Mouse (Mus musculus) lung, adult 2 months (tissue): ENCODE measurements around the gene Tulp1. TPM values are rescaled to one million over a fixed set of nuclear protein-coding genes. Genes with fewer than 3 reads are reported as not detected.

Experiments used
- DNase-seq: peaks from one replicate; pipeline ENCODE4 v3.0.0; 2022
- H3K4me1 ChIP-seq: fragments of 200-500 bp; 2 replicates; pipeline ENCODE4 v1.6.1; 2011; ENCODE audit warnings: low read length; ENCODE audit not compliant: control insufficient read depth, insufficient read depth
- H3K4me3 ChIP-seq: fragments of 200-500 bp; replicated peaks from 2 replicates; pipeline ENCODE3; 2011; ENCODE audit warnings: low read depth, mild to moderate bottlenecking, control low read depth, low read length; ENCODE audit errors: extremely low read depth
- CTCF ChIP-seq: fragments of 200-500 bp; IDR thresholded peaks from 2 replicates; pipeline ENCODE4 v1.5.1; 2011; ENCODE audit warnings: mild to moderate bottlenecking, low read length, control low read depth; ENCODE audit not compliant: insufficient read depth
- POLR2A ChIP-seq: fragments of 200-500 bp; IDR thresholded peaks from 2 replicates; pipeline ENCODE4 v1.6.1; 2011; ENCODE audit warnings: low read depth, mild to moderate bottlenecking, control low read depth, low read length, borderline replicate concordance; ENCODE audit errors: extremely low read depth
- WGBS: fragments of 180-500 bp; shearing (Covaris S2); methylation state at CpG from one replicate; pipeline ENCODE4 v1.1.7; 2018; 5-methylcytosine and 5-hydroxymethylcytosine counted together
- polyA plus RNA-seq: library from polyadenylated mRNA; depleted of rRNA; stranded (reverse); fragments of >200 nt; gene quantifications from 2 replicates; pipeline ENCODE4 v1.2.3, GENCODE M21; 2012

Gene Tulp1
- polyA plus RNA-seq, 1 experiment: 7.0 TPM

- 15% methylated on average over 25 of the region's 25 CpGs for WGBS
- no peak for DNase-seq
- H3K4me1 ChIP-seq: no peaks in the 10 kb centered on the region
Observed at GRCm38 (mm10) chr17:28391568-28392432, 26.8 kb upstream of the Tulp1 start.

GRCm38 (mm10) chr17:28388534-28388933 lies 23.5 kb upstream of the Tulp1 start:
- WGBS: 80% methylated on average over 3 of the region's 3 CpGs
- DNase-seq: no peak
- Histone ChIP-seq H3K4me3 (no peak overlapping the region), H3K4me1 (no peaks in the 10 kb centered on the region)
- TF ChIP-seq POLR2A: no peak
- no peak for TF ChIP-seq CTCF

More at GRCm38 (mm10) chr17:28391568-28392432, 26.8 kb upstream of the Tulp1 start:
- TF ChIP-seq CTCF (no peak), POLR2A (no peak)
- H3K4me3 ChIP-seq: no peak overlapping the region

- Histone ChIP-seq H3K4me3 (no peak overlapping the region), H3K4me1 (no peaks in the 10 kb centered on the region)
- DNase-seq: peak; percentile 80
- 11% methylated on average over 23 of the region's 23 CpGs for WGBS
- TF ChIP-seq POLR2A: no peak
- TF ChIP-seq CTCF: peak; percentile 93
Observed at GRCm38 (mm10) chr17:28386150-28386905, 21.3 kb upstream of the Tulp1 start.

- Histone ChIP-seq H3K4me1 (no peaks in the 10 kb centered on the region), H3K4me3 (no peak overlapping the region)
- 72% methylated on average over 4 of the region's 4 CpGs for WGBS
- no peak for DNase-seq
- TF ChIP-seq POLR2A (no peak), CTCF (peak; percentile 17; the same call in 1 of the 2 replicates)
Observed at GRCm38 (mm10) chr17:28384298-28384697, 19.3 kb upstream of the Tulp1 start.

GRCm38 (mm10) chr17:28380255-28380654 lies 15.2 kb upstream of the Tulp1 start:
- DNase-seq: no peak

GRCm38 (mm10) chr17:28375592-28376061 lies 10.6 kb upstream of the Tulp1 start:
- H3K4me3 ChIP-seq: no peak overlapping the region
- no peak for DNase-seq
- 10% methylated on average over 17 of the region's 17 CpGs for WGBS

More at GRCm38 (mm10) chr17:28380255-28380654, 15.2 kb upstream of the Tulp1 start:
- Histone ChIP-seq H3K4me3 (no peak overlapping the region), H3K4me1 (no peaks in the 10 kb centered on the region)
- TF ChIP-seq POLR2A: no peak
- TF ChIP-seq CTCF: no peak
- 13% methylated on average over 6 of the region's 6 CpGs for WGBS

GRCm38 (mm10) chr17:28374494-28374893 lies 9.5 kb upstream of the Tulp1 start:
- 19% methylated on average over 16 of the region's 16 CpGs for WGBS
- H3K4me1 ChIP-seq: no peaks in the 10 kb centered on the region
- no peak overlapping the region for H3K4me3 ChIP-seq
- TF ChIP-seq POLR2A (no peak), CTCF (no peak)
- DNase-seq: no peak

More at GRCm38 (mm10) chr17:28375592-28376061, 10.6 kb upstream of the Tulp1 start:
- TF ChIP-seq POLR2A (no peak), CTCF (no peak)
- H3K4me1 ChIP-seq: no peaks in the 10 kb centered on the region

GRCm38 (mm10) chr17:28373821-28374220 lies 8.8 kb upstream of the Tulp1 start:
- WGBS: 19% methylated on average over 10 of the region's 10 CpGs
- no peak for DNase-seq
- H3K4me3 ChIP-seq: no peak overlapping the region

GRCm38 (mm10) chr17:28371941-28372340 lies 6.9 kb upstream of the Tulp1 start:
- no peak for DNase-seq
- 86% methylated on average over 1 of the region's 1 CpGs for WGBS
- H3K4me3 ChIP-seq: no peak overlapping the region
- 0 out of 2 replicates have a peak, but pooled peaks cover 3% of the 10 kb centered on the region for H3K4me1 ChIP-seq
- TF ChIP-seq CTCF (no peak), POLR2A (no peak)

More at GRCm38 (mm10) chr17:28373821-28374220, 8.8 kb upstream of the Tulp1 start:
- H3K4me1 ChIP-seq: no peaks in the 10 kb centered on the region
- no peak for TF ChIP-seq POLR2A
- peak; percentile 75 for TF ChIP-seq CTCF
